Mouse (Mus musculus) right cerebral cortex, postnatal 36 days (tissue): Measurements from ENCODE around the gene Tmem135.
"Not testable (repeated sequence)": the region's sequence is repeated elsewhere in the genome, so short reads cannot be mapped to it uniquely, and the experiment has no call there.

Experiments used
- DNase-seq, 2 experiments: peaks; one replicate each; pipeline ENCODE4 v3.0.0; 2022; ENCODE audit warnings: low spot score in 2 of 2, mixed read lengths in 1 of 2

The Tmem135 gene

GRCm38 (mm10) chr7:89322741-89323140 lies 81.3 kb downstream of the Tmem135 start:
- not testable (repeated sequence) for DNase-seq

- DNase-seq, result no peak
Observed at GRCm38 (mm10) chr7:89319351-89319750, 84.7 kb downstream of the Tmem135 start.

- not testable (repeated sequence) for DNase-seq
Observed at GRCm38 (mm10) chr7:89317088-89317487, 86.9 kb downstream of the Tmem135 start.

GRCm38 (mm10) chr7:89316112-89316511 lies 87.9 kb downstream of the Tmem135 start:
- DNase-seq, result no peak

GRCm38 (mm10) chr7:89311555-89311954 lies 92.5 kb downstream of the Tmem135 start:
- DNase-seq, result no peak

DNA sequence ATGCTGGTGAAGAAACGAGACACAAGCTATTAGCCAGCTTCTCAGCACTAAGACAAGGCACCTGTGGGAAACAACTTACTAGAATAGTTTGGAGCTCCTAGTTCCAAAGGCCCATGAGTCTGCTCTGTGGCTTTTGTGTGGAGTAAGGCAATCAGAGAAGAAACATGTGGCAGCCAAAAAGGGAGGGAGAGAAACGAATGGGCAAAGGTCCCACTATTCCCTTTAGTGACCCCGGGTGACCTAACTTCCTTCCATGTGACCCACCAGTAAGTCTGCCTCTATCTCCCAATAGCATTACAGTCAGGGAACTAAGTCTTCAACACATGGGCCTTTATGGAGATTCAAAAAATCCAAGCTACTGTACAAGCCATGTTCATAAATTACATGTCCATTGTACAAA lies 95.1 kb downstream of the Tmem135 start:
- DNase-seq, result no peak

GRCm38 (mm10) chr7:89308238-89308637 lies 95.8 kb downstream of the Tmem135 start:
- DNase-seq, result no peak

DNA sequence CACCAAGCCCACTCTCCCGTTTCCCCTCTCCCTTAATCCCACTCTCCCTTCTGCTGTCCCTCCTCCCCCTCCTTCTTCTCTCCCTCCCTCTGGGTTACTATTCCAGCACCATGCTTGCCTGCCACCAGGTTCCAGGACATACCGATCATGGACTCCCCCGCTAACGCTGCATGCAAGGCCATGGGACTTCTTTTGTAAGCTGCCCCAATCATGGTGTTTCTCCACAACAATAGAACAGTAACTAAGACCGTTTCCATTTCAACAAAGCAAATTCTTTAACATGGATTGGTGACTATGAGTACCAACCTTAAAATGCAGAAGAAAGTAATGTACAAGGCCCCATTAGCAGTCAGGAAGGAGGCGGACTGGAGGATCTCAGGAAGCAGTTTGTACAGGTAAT lies 97.2 kb downstream of the Tmem135 start:
- no peak for DNase-seq

- DNase-seq, result no peak
Observed at GRCm38 (mm10) chr7:89304958-89305357, 99.1 kb downstream of the Tmem135 start.

GRCm38 (mm10) chr7:89303765-89304164 lies 100.3 kb downstream of the Tmem135 start:
- DNase-seq, result no peak

DNA sequence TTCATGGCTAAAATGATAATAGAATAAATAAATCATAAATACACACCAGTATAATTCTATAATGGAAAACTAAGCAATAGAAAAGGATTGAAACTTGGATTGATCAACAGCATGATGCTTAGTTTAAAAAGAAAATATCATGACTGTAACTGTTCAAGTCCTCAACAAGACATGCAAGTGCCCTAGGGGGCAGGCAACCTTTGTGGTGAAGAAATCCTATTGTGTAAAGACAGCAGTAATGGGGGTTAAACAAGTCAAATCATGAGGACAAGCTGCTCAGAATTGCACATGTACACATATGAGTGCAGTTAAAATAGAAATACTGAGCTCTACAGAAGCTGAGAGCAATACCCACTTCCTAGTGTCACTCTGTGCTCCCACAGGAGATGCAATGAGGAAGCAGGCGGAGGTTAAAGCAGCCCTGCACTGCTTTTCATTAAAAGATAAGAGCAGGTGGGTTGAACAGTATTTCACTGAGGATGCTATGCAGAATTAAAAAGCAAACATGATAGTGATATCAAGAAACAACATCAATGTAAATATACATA lies 105.0 kb downstream of the Tmem135 start:
- DNase-seq, result no peak

- no peak for DNase-seq
Observed at GRCm38 (mm10) chr7:89296941-89297340, 107.1 kb downstream of the Tmem135 start.

- no peak for DNase-seq
Observed at GRCm38 (mm10) chr7:89282664-89283063, 121.4 kb downstream of the Tmem135 start.

- DNase-seq, result not testable (repeated sequence)
Observed at GRCm38 (mm10) chr7:89270438-89270837, 133.6 kb downstream of the Tmem135 start.

DNA sequence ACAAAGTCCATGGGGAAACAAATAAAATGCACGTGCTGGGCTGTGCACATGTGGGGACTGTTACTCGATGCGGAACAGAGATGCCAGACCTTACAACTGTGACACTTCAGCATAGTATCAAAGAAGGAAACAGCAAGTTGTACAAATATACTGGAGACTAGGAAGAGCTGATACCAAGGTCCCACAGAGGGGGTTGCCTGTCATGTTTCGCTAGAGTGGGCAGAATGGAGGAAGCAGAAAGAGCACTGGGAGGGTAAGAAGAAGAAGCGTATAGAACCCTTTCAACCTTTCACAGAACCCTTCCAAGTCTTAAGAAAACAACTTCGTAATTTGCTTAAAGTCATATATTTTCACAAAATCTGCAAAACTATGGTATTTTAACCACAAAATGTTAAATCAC lies 134.2 kb downstream of the Tmem135 start:
- no peak for DNase-seq

GRCm38 (mm10) chr7:89267542-89267941 lies 136.5 kb downstream of the Tmem135 start:
- DNase-seq, result no peak

DNA sequence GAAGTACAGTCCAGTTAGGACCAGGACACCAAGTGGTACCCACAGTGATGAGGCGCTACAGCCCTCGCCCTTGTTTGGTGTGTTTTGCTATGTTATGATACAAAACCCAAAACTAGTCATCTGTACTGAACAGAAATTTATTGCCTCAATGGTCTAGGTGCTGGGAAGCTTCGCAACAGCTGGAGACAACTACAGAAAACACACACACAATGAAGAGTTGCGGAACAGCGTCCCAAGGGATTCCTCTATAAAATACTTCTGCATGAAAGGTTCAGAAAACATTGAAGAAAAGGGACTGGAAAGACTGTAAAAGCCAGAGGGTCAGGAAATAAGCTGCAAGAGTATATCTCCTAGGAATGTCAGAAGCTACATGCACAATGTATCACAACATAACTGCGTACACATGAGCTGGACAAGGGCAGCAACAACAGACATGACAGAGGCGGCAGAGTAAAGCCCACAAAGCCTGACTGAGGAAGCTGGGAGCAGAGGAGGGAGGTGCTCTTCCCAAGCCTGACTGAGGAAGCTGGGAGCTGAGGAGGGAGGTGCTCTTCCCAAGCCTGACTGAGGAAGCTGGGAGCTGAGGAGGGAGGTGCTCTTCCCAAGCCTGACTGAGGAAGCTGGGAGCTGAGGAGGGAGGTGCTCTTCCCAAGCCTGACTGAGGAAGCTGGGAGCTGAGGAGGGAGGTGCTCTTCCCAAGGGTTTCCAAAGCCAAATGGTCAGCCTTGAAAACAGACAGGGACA lies 137.8 kb downstream of the Tmem135 start:
- DNase-seq, result no peak

DNA sequence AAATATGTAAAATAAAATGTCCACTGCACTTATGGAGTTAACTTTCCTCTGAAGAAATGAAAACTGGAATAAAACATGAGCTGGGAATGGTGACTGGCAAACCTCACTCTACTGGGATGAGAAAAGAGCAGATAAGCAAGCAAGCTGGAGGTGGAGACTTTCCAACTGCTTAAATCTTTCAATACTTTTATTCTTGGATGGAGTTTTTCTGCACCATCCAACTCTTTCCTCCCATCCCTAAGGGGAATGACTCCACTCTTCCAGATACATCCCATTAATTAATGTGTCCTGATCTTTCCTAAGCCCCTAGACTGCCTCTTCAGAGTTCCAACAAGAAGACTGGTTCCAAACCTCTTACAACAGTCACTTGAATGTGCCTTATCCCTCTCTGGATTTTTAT lies 143.1 kb downstream of the Tmem135 start:
- no peak for DNase-seq

GRCm38 (mm10) chr7:89258832-89259231 lies 145.2 kb downstream of the Tmem135 start:
- no peak for DNase-seq

GRCm38 (mm10) chr7:89257871-89258502 lies 146.0 kb downstream of the Tmem135 start:
- DNase-seq, result no peak

DNA sequence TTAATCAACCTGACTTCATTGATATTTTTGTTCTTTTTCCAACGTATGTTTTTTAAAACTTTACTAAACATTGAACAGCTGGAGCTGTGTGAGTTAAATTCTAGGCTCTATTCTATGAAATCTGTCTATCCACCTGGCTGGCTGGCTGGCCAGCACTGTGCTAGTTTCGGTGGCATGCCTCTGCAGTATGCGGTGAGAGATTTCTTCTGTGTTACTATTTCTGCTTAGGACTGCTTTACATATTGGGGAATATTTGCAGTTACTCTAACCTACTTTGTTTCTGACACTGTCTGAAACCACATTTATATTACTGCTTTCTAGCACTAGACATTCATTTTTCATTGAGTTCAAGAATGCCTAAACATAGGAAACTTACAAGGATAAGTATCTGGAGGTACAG lies 150.2 kb downstream of the Tmem135 start:
- no peak for DNase-seq

DNA sequence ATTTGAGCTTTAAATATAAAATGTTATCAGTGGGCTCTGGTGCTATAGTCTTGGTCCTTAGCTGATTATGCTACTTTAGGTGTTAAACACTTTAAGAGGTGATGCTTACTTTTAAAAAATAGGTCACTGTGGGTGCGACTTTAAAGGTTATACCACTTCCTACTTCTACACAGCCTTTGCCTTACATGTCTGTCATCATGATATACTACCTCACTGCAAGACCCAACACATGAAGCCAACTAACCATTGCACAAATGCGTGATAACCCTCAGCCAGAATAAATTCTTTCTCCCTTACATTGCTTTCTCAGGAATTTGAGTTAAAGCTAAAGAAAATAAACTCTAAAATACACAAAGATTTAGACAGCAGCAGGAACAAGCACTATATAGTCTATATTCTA lies 150.7 kb downstream of the Tmem135 start:
- DNase-seq, result no peak

DNA sequence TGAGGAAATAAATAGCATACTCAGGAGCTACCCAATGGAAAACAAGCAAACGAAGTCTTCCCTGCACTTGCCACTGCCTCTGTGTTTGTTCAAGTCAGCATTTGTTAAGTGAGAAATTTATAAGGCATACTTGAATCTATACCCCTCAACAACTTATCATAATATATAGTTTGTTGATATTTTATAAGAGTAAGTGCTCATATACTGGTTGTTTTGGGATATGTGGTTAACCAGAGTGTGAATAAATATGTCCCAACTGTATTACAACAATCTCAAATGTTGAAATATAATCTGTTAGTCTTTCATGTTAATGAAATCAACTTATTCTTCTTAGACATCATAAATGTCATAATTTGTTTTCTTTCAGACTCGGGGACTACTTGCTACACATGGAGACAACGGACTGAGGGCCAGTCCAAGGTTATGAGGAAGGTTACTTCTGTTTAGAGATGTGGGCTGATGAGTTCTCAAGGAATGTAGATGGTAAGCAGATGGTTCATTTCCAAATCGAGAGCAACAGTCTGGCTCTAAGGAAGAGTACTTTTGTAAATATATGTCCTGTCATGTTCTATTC lies 152.1 kb downstream of the Tmem135 start:
- DNase-seq, result no peak
